Mouse (Mus musculus) heart, postnatal 0 days (tissue): Measurements from ENCODE around the gene Bcas3.

Experiments used
- CTCF ChIP-seq: IDR thresholded peaks from 2 replicates; pipeline ENCODE4 v1.5.1; 2016; ENCODE audit warnings: antibody characterized with exemption, control low read depth, low read depth
- EP300 ChIP-seq: IDR thresholded peaks from 2 replicates; pipeline ENCODE4 v1.6.1; 2016; ENCODE audit warnings: antibody characterized with exemption, low read depth

- TF ChIP-seq CTCF, result no peak
- TF ChIP-seq EP300, result no peak
Observed at GRCm38 (mm10) chr11:85763655-85764054, 410.7 kb downstream of the Bcas3 start.
